Mouse (Mus musculus): ENCODE results near the gene Bbx.

Bbx gene

GRCm38 (mm10) chr16:50230624-50231023 is 201.6 kb downstream of the Bbx start:
- DNase-seq (ENCODE audit: low spot score), result no peak

DNA sequence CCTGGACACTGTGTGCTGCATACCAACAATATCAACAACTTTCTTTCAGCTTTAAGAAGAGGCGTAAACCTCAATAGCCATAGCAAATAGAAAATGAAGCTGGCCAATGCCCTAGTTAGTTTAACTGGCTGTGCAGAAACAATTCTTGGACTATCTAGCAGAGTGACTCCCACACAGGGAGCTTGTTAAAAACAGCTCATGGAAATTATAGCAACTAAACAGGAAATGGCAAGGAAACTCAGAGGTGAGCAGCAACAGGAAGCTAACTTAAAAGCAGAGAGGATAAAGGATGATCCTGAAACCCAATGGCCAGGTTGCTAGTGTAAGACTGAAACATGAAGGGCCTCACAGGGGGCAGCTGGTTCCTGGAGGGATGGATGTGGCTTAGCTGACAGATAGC is 203.4 kb downstream of the Bbx start:
- DNase-seq (ENCODE audit: low spot score), result no peak

DNA sequence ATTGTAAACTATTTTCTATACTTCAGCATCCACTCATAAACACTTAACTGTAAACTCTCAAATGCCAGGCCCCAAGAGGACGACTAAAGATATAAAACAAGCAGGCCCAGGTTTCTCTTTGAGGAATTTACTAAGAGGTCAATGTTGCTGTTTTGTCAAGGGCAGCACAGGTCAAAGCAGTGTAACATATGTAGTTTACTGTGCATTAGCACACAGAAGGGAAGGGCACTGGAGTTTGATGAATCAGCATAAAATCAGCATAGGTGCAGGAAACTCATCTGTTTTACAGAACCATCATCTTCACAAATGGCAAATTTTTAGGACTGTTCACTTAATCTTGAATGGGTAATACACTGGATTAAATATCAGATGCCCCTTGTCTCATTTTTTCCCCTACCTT is 205.9 kb downstream of the Bbx start:
- no peak for DNase-seq (ENCODE audit: low spot score)

DNA sequence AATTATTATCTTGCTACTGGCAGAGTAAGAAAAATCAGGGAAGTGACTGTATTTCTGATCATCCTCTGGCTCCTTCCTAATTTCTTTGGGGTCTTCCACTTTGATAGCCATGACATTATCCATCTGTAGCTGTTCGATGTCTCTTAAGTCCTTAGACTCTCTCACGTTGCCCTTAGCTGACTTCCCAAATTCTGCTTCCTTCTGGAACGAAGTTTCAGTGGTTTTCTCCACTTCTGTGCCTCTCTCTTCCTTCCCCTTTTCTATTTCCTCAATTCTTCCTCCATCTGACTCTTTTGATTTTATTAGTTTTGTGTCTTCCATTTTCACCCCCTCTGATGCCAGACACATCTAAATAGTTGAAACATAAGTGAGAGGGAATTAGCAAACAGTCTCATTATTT is 207.2 kb downstream of the Bbx start:
- no peak for DNase-seq (ENCODE audit: low spot score)

DNA sequence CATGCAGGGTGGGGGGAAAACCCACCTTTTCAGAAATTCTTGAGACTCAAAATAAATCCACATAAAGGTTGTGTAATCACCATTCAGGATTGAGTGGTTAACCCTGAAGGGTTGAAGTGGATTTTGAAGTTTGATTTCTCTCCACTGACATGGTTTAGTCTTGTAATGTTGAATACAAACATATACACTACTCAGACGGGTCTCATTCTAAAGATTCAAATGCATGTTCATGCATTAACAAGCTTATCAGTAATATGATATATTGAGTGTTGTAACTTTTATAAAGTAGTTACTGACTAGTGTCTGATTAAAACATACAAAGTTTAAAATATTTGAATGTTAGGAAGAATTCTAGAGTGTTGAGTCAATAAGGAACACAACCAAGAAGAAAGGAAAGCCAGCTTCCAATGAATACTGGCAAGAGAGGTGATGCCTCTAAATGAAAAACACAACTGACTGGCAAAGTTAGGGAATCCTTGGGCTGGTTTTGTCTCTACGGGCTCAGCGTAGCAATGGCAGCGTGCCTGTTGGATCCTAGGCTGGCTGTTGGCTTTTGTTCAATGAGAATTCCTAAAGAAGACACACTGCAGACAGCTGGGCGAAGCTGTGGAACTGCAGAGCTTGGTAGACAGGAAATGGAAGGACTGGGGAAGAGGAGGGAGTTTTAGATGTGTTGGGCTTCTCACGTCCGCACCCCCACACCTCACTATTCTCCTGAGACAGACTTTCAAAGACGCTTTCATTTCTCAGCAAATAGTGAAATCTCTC is 211.3 kb downstream of the Bbx start:
- no peak for DNase-seq (ENCODE audit: low spot score)

GRCm38 (mm10) chr16:50217084-50217483 is 215.1 kb downstream of the Bbx start:
- no peak for DNase-seq (ENCODE audit: low spot score)

DNA sequence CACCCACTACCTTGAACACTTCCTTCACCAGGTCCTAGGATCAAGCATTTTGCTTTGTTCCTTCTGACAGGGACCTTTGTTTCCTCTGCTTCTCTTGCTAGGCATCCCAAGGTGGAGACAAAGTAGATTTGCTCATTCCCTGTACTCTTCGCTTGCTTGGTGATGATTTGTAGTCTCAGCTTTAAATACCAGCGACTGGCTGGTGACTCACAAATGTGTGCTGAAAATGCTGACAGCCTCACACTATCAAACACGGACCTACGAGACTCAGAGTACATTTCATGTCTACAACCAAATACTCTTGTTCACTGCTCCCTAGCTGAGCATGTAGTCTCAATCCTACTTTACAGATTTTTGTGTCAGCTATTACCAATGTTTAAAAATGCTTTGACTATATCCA is 220.5 kb downstream of the Bbx start:
- no peak for DNase-seq (ENCODE audit: low spot score)

- DNase-seq (ENCODE audit: low spot score), result no peak
These were observed 221.0 kb downstream of the Bbx start for GRCm38 (mm10) chr16:50211231-50211630.

DNA sequence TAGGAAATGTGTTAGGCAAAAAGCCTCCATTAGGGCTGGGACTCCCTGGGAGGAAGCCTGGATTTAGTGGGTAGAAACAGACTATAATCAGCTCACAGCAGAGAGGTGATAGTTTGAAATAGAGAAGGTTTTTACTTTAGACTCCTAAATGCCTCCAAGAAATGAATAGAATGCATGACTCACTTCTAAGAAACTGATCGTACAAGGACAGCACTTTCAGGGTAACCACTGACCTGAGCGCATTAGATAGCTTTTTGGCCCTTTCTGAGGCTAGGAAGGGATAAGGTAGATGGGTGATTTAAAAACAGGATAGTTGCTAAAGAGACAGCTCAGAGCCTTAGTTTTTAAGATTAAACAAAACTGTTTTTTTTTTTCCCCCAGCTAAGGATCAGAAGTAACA is 221.4 kb downstream of the Bbx start:
- DNase-seq (ENCODE audit: low spot score), result no peak

GRCm38 (mm10) chr16:50204944-50205343 is 227.2 kb downstream of the Bbx start:
- peak; percentile 2 for DNase-seq (ENCODE audit: low spot score)

DNA sequence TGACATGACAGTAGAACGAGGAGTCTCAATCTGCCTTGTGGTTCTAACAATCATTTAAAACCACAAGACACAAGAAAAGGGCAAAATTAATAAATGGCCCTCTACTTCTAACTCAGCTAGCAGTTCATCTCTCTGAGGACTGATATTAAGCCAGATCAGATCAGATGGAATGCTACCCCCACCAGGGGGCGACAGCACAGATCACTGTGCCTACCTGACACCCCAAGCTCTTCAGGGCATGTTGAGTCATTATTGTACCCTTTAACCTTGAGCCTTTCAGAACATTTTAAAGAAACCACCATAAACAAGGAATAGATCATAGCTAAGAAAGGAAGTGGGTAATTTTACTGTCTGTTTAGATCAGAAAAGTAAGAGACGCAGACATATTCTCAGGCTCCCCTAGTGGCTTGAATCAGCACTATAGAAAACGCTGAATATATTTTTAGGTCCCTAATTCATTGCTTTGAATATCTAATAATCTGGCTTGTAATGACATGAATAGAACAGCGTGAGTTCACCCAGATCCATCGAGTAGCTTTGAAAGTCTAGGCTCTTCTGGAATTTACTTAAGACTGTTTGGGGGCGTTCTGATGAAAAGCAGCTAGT is 230.5 kb downstream of the Bbx start:
- peak; percentile 29 for DNase-seq (ENCODE audit: low spot score)

DNA sequence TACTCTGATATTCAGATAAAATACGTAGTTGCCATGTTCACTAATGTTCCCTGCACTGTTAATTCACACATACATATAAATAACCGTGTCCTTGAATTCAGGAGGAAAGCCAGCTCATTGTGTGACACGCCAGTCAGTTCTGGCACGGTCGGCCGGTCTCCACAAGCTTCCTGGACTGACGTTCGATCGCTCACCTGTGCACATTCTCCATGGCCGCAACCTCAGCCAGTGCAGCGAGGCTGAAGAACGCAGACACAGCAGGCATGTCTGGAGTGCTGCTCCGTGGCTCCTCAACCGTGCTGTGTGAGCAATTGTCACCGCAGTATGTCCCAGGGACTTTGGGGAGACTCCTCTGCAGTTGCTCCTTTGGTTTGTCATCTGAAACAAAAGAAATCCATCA is 232.0 kb downstream of the Bbx start:
- no peak for DNase-seq (ENCODE audit: low spot score)

GRCm38 (mm10) chr16:50196118-50196517 is 236.1 kb downstream of the Bbx start:
- DNase-seq (ENCODE audit: low spot score), result no peak

DNA sequence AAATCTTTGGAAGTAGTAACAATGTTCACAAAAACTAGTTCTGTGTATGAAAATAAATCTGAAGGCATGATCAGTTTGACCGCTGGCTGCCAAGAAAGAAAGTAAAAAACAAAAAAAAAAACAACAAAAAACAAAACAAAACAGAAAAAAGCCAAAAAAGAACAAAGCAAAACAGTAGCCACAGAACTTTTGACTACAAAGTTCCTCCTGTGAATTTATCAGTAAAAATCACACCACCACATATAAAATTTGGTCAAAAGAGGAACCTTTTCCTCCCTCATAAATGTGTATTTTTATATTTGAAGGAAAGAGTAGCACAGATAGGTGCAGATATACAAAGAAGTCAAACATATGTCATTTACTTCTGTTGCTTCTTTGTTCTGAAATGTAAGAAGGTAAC is 239.6 kb downstream of the Bbx start:
- no peak for DNase-seq (ENCODE audit: low spot score)

- no peak for DNase-seq (ENCODE audit: low spot score)
These were observed 243.1 kb downstream of the Bbx start for GRCm38 (mm10) chr16:50189108-50189507.

DNA sequence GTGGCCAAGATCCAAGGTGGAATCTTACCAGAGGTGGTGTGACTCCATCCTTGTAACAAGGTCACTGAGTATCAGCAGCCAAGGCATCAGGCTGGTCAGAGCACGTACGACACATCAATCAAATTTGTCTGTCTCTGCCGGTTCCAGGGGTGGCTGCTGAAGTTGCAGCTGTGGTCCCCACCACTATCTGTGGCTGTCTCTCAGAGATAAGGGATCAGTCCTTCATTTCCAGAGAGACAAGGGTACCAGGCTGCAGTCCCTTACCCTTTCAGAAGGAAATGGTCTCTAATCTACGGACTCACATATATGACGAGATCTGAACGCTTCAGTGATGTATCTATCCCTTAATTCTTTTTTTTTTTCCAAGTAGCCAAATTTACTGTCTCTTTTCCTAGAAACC is 245.6 kb downstream of the Bbx start:
- no peak for DNase-seq (ENCODE audit: low spot score)

DNA sequence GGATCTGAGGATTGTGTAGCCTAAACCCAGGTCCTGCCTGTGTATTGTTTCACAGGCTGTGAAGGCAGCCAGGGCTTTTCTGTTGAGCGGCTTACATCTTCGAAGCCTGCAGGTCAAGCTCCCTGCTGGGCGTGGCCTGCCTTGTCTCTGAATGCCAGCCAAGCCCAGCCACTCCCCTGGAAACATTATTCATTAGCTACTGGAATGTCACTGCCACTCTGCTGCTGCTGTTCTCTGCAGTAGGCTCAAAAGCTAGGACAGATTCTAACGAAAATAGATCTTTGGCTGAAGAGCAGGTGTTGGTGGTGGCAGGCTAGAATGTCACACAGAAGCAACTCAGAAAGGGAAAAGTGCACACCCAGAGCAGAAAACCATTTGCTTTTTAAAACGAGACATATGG is 247.1 kb downstream of the Bbx start:
- no peak for DNase-seq (ENCODE audit: low spot score)

- DNase-seq (ENCODE audit: low spot score), result no peak
These were observed 249.2 kb downstream of the Bbx start for GRCm38 (mm10) chr16:50182988-50183387.

- DNase-seq (ENCODE audit: low spot score), result no peak
These were observed 249.6 kb downstream of the Bbx start for GRCm38 (mm10) chr16:50182561-50182960.

GRCm38 (mm10) chr16:50172760-50173159 is 259.4 kb downstream of the Bbx start:
- DNase-seq (ENCODE audit: low spot score), result no peak

- DNase-seq (ENCODE audit: low spot score), result no peak
These were observed 261.4 kb downstream of the Bbx start for GRCm38 (mm10) chr16:50170812-50171211.

DNA sequence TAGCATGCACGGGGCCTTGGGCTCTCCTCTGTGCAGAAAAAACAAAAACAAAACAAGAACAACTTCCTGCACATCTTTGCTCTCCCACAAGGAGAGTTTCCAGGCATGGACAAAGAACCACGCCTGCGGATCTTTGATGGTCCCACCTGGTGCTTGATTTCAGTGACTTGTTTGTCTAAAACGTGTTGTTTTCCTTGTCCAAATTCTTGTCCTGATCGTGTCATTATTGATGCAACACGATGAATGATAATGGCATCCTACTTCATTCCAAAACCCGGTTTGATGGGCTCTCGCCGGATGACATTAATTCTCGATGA is 264.2 kb downstream of the Bbx start:
- DNase-seq (ENCODE audit: low spot score), result no peak

GRCm38 (mm10) chr16:50167231-50167982 is 264.8 kb downstream of the Bbx start:
- DNase-seq (ENCODE audit: low spot score), result no peak
